Mouse (Mus musculus) layer of hippocampus, postnatal 14 days (tissue): ENCODE results near the gene Gprc6a. TPM values are rescaled to one million over a fixed set of nuclear protein-coding genes. Genes with fewer than 3 reads are reported as not detected.

Experiments used
- DNase-seq, 2 experiments: peaks; one replicate each; pipeline ENCODE4 v3.0.0; 2021 to 2022; ENCODE audit warnings: low spot score in 2 of 2, mixed read lengths in 1 of 2
- long read RNA-seq, 2 experiments: library from polyadenylated mRNA; stranded (forward); transcript quantifications; one replicate each; pipeline ENCODE4 v2.0.0; 2021
- total RNA-seq, 2 experiments: library from RNA; stranded (reverse); gene quantifications; 2 replicates each; pipeline ENCODE4 v1.2.3; 2021

Gprc6a gene
- total RNA-seq = not detected
- long read RNA-seq, experiment 1 = 0 reads
- long read RNA-seq, experiment 2 = 0 reads

- DNase-seq = no peak
These were observed at the start of gene Gprc6a for GRCm38 (mm10) chr10:51631411-51632136. TSS of gene Gprc6a (minus strand) at chr10:51631461.

- no peak for DNase-seq
These were observed 47.0 kb upstream of the Gprc6a start for GRCm38 (mm10) chr10:51678251-51678639.

GRCm38 (mm10) chr10:51677548-51678250 lies 46.4 kb upstream of the Gprc6a start, which contains the start of gene Rfx6:
TSS of gene Rfx6 (plus strand) at chr10:51677756.
- no peak for DNase-seq

GRCm38 (mm10) chr10:51672082-51672779 lies 41.0 kb upstream of the Gprc6a start:
- no peak for DNase-seq

GRCm38 (mm10) chr10:51671583-51671982 lies 40.3 kb upstream of the Gprc6a start:
- no peak for DNase-seq

GRCm38 (mm10) chr10:51669334-51669733 lies 38.1 kb upstream of the Gprc6a start:
- no peak for DNase-seq

- DNase-seq = peak in 1 of 2 experiments; percentile 8
These were observed 26.1 kb upstream of the Gprc6a start for GRCm38 (mm10) chr10:51657324-51657723.

- no peak for DNase-seq
These were observed 18.4 kb upstream of the Gprc6a start for GRCm38 (mm10) chr10:51649506-51650221.

- no peak for DNase-seq
These were observed 10.1 kb downstream of the Gprc6a start for GRCm38 (mm10) chr10:51621193-51621592.

- DNase-seq = no peak
These were observed 11.1 kb downstream of the Gprc6a start for GRCm38 (mm10) chr10:51620126-51620525.

- no peak for DNase-seq
These were observed 12.7 kb downstream of the Gprc6a start for GRCm38 (mm10) chr10:51618538-51618937.

- no peak for DNase-seq
These were observed 16.3 kb downstream of the Gprc6a start for GRCm38 (mm10) chr10:51614826-51615590.

GRCm38 (mm10) chr10:51613421-51613820 lies 17.8 kb downstream of the Gprc6a start:
- no peak for DNase-seq

GRCm38 (mm10) chr10:51611969-51612682 lies 19.1 kb downstream of the Gprc6a start:
- no peak for DNase-seq

- DNase-seq = no peak
These were observed 21.4 kb downstream of the Gprc6a start for GRCm38 (mm10) chr10:51609741-51610425.

- DNase-seq = no peak
These were observed 34.2 kb downstream of the Gprc6a start for GRCm38 (mm10) chr10:51596928-51597635.

GRCm38 (mm10) chr10:51595001-51595931 lies 36.0 kb downstream of the Gprc6a start:
- DNase-seq = peak in 1 of 2 experiments; percentile 42
